Mouse (Mus musculus) central nervous system, embryonic 18 days (tissue): ENCODE measurements around the gene Iqsec3. TPM values are rescaled to one million over a fixed set of nuclear protein-coding genes. Genes with fewer than 3 reads are reported as not detected.

Experiments used
- polyA plus RNA-seq: library from polyadenylated mRNA; depleted of rRNA; stranded (reverse); fragments of >200 nt; gene quantifications from 2 replicates; pipeline ENCODE4 v1.2.3, GENCODE M21; 2012; rRNA removed

The Iqsec3 gene
- polyA plus RNA-seq: 20.9 and 25.2 TPM in 2 replicates

GRCm38 (mm10) chr6:121473093-121473821 lies at the start of gene Iqsec3:
Iqsec3 (minus strand) TSS chr6:121473678.

GRCm38 (mm10) chr6:121343026-121343770 lies 130.3 kb downstream of the Iqsec3 start, which contains the start of gene Slc6a12:
Slc6a12 (plus strand) TSS chr6:121343076.

Other genes with a start within 250 kb of the Iqsec3 start
- gene Usp18, start 227.8 kb downstream of the Iqsec3 start, polyA plus RNA-seq: 2.4 and 3.3 TPM in 2 replicates
- gene Slc6a13, start 173.5 kb downstream of the Iqsec3 start, polyA plus RNA-seq: 26.4 and 27.7 TPM in 2 replicates
- gene Slc6a12, start 130.6 kb downstream of the Iqsec3 start, polyA plus RNA-seq: 2.3 and 2.4 TPM in 2 replicates
- gene A2m, start 161.7 kb upstream of the Iqsec3 start, polyA plus RNA-seq: 6.3 and 8.2 TPM in 2 replicates